Mouse (Mus musculus) left cerebral cortex, postnatal 36 days (tissue): ENCODE data around the gene Gstz1. TPM values are rescaled to one million over a fixed set of nuclear protein-coding genes. Genes with fewer than 3 reads are reported as not detected.
"Not testable (repeated sequence)": the region's sequence is repeated elsewhere in the genome, so short reads cannot be mapped to it uniquely, and the experiment has no call there.

ENCODE experiments used
- DNase-seq, 2 experiments: peaks; one replicate each; pipeline ENCODE4 v3.0.0; 2021 to 2022; ENCODE audit warnings: low spot score in 2 of 2, mixed read lengths in 1 of 2
- intact Hi-C: fragments of 180-260 bp; cut with DNase I; formaldehyde crosslinking; loops from one replicate; pipeline ENCODE4 v1.15.1; 2025
- total RNA-seq, 2 experiments: library from RNA; stranded (reverse); gene quantifications; 2 replicates each; pipeline ENCODE4 v1.2.3; 2021

Gene Gstz1
- total RNA-seq, 2 experiments from 2014 or later, result 47.8 to 49.5 TPM

DNA sequence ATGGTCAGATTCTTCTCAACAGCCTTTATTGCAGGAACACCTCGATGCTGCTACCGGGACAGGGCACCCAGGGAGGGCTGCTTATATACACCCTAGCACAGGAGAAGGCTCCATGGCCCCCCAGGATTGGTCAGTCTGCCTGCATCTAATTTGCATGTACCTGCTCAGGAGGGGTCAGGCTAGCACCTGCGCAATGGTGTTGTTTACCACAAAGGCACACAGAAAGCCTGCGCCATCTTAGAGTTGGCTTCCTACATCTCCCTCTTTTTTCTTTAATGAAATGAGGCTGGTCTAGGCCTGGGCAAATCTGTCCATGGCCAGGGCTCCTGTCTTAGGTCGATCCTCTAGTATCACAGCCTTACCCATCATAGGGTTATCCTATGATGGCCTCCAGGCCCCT, 2.5 kb downstream of the Gstz1 start:
- intact Hi-C loops, result loop anchor here (5.0 kb wide), 1 partner anchor 53 kb away; the partner anchor contains the start of gene Tmed8

GRCm38 (mm10) chr12:87154448-87154847, 7.5 kb downstream of the Gstz1 start:
- intact Hi-C loops, result not testable (repeated sequence)

More for the DNA sequence above, 2.5 kb downstream of the Gstz1 start:
- no peak for DNase-seq

GRCm38 (mm10) chr12:87157361-87157760, 10.4 kb downstream of the Gstz1 start:
- DNase-seq, result no peak
- intact Hi-C loops, result no loop called here

More at GRCm38 (mm10) chr12:87154448-87154847, 7.5 kb downstream of the Gstz1 start:
- not testable (repeated sequence) for DNase-seq

DNA sequence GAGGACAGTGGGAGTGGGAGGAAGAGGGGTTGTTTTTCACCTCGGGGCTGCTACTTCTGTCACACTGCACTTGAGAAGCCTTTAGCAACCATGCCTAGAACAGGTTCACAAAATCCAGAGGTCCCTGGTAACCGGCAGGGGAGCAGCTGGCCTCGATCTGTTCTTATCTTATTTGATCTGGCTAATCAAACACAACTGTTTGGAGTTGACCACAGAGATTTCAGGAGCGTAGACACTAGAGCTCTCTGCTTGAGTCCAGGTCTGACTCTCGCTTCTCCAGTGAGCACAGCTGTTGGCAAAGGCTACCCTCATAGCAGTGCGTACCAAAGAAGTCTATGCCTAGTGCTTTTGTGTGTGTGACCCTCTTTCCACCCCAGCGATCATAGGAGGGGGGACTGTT, 11.1 kb downstream of the Gstz1 start:
- no peak for DNase-seq
- intact Hi-C loops, result no loop called here

- no peak for DNase-seq
- intact Hi-C loops, result no loop called here
These were observed 13.3 kb downstream of the Gstz1 start for GRCm38 (mm10) chr12:87160310-87160709.

- DNase-seq, result no peak
- intact Hi-C loops, result no loop called here
These were observed 13.8 kb downstream of the Gstz1 start for GRCm38 (mm10) chr12:87160815-87161214.

DNA sequence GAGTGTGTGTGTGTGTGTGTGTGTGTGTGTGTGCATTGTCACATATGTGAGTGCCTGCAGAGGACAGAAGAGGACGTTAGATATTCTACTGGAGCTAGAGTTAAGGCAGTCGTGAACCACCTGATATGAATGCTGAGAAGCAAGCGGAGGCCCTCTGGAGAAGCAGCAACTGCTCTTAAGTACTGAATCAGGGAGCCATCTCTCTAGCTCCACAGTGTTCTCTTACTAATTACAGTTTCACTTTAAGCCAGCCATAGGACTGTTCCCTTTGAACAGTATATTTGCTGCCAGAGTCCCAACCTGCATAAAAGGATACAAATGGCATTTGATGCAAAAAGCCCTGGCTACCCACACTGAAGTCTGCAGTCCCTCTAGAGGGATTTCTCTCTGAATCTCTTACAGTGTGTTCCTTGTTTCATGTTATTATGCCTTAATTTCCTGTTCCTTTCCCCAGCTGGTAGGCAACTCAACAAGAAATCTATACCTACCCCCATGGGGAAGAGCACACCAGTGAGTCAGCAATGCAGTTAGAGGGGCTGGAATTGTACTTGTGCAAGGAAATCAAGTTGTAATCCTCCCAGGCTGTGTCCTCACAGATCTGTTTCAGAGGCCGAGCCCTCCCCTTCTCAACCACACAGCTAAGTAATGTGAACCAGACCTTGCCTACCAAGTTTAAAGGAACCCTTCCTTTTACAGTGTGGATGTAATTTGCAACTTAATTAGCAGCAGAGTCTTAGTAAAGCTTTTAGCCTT, 28.4 kb downstream of the Gstz1 start:
- DNase-seq, result no peak
- intact Hi-C loops, result no loop called here

DNA sequence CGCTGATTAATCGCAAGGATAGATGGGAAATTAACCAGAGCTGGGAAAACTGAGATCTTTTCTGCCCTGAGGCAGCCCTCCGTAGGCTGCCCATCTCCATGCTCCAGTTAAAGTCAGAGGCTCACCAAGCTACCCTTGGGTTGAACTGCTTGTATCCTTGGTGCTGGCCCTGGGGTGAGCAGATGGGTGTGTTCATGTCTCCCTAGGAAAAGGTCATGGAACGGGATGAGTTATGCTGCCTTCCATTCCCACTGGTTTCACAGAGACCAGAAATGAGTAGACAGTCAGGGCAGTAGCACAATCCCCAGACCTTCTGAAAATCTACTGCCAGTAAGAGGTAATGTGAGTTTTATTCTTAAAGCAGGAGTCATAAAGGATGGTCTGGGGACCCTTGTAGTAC, 30.7 kb downstream of the Gstz1 start:
- intact Hi-C loops, result no loop called here
- no peak for DNase-seq

DNA sequence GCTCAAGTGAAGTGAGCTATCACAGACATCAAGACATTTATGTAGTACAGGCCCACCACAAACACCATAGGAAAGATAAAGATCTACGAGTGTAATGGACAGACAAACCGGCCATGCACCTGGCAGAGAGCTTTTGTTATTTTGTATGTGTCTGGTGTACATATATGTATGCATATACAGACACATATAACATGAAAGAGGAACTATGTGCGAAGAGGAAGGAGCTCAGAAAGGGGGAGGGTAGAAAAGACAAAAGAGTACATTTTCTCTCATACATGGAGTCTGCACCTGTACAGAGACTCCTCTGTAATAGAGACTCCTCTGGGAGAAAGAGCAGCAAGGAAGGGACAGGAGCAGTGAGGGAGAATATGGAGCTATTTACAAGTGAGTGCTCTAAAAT, 46.0 kb downstream of the Gstz1 start:
- intact Hi-C loops, result no loop called here
- no peak for DNase-seq

GRCm38 (mm10) chr12:87195069-87195468, 48.1 kb downstream of the Gstz1 start:
- no peak for DNase-seq
- intact Hi-C loops, result no loop called here

DNA sequence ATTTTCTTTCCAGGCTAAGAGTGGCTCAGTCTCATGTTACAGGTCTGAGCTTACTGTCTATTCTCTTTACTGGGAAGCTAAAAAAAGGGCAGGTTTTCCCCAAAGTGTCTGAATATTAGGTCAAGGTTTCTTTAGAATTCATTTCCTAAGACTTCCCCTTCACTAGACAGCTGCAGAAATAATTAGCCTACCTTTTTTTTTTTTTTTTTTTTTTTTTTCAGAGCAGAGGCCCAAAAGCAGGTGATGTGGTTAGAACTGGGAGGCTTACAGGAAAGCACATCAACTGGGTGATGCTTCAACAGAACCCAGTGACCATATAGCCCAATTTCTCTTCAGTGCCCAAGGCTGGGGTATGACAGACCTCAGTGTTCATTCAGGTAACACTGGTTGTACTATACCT, 49.3 kb downstream of the Gstz1 start:
- DNase-seq, result no peak
- intact Hi-C loops, result no loop called here

GRCm38 (mm10) chr12:87198792-87199191, 51.8 kb downstream of the Gstz1 start:
- DNase-seq, result no peak
- intact Hi-C loops, result no loop called here

- peak in 1 of 2 experiments; percentile 59 for DNase-seq
- intact Hi-C loops, result no loop called here
These were observed 52.4 kb downstream of the Gstz1 start, which contains the start of gene Samd15 for GRCm38 (mm10) chr12:87199206-87199972. TSS of gene Samd15 (plus strand) at chr12:87199723.

DNA sequence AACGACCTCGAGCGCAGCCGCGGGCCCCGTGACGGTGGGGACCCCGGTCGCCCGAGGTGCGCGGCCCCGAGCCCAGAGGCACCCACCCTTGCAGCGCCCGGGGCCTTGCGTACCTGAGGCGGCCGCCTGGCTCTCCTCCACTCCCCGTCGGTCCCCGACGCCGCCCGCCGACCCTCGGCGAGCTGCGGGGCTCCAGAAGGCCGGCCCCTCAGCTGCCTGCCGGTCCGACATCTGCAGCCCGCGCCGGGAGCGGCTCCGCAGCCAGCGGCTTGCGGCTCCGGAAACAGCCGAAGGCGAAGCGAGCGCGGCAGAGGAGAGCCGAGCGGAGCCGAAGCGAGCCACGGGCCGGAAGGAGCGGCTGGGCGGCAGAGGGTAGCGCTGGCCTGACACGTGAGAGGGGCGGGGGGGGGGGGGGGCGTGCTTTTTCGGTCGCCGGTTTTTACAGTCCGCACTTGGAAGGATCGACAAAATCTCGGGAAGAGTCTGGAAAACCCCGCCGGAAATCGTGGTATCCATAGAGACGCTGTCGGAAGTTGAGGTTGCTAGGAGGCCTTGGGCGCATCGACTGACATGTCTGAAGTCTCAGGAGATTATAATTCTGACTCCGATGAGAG, 53.1 kb downstream of the Gstz1 start, which contains the start of gene Tmed8:
TSS of gene Tmed8 (minus strand) at position 482 of the 614 bp plus-strand sequence.
- DNase-seq, result peak; percentile 79 to 80
- intact Hi-C loops, result loop anchor here (5.0 kb wide), 1 partner anchor 53 kb away; the partner anchor contains the start of genes Gstz1 and Pomt2

DNA sequence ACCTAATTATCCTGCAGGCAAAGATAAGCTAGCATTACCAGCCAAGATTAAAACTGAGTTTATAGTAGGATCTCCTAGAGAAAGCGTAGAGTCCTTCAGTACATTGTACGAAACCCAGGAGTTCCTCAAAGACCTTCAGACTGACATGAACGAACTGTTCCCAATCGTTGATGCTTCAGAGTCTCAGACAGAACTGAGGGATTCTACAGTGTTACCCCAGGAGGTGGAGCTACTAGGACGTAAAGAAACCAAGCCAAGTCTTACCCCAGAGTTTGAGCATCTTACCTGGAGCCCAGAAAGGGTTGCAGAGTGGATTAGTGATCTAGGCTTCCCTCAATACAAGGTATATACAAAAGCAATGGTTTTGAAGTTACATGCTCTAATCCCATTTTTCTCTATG, 54.7 kb downstream of the Gstz1 start:
- DNase-seq, result no peak
- intact Hi-C loops, result loop anchor here (5.0 kb wide), 1 partner anchor 54 kb away; the partner anchor contains the start of genes Gstz1 and Pomt2

DNA sequence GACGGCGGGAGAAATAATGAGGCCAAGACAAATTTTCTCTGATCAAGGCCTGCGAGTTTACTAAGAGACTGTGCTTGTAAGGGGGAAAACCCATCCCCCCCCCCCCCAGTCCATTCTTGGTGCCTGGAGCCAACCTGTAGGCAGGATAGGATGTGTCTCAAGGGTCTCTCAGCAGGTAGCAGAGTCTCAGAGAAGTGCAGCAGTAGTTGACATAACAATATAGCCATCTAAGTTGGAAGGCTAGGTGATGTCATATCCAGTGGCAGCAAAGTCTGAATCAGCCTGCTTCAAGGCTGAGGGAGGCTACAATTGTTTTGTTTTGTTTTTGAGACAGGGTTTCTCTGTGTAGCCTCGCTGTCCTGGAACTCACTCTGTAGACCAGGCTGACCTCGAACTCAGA, 58.8 kb downstream of the Gstz1 start:
- DNase-seq, intact Hi-C loops: not testable (repeated sequence)

GRCm38 (mm10) chr12:87212844-87213606, 66.1 kb downstream of the Gstz1 start:
- intact Hi-C loops, result no loop called here
- no peak for DNase-seq
